Mouse (Mus musculus): ENCODE measurements around the gene Deup1.

Deup1 gene

GRCm38 (mm10) chr9:15627785-15628287, at the start of gene Deup1:
TSS of gene Deup1 (minus strand) at chr9:15627933.
- no peak for DNase-seq (ENCODE audit: low read depth)

GRCm38 (mm10) chr9:15672251-15672650, 44.5 kb upstream of the Deup1 start:
- DNase-seq (ENCODE audit: low read depth) = no peak

GRCm38 (mm10) chr9:15670002-15670527, 42.3 kb upstream of the Deup1 start:
- no peak for DNase-seq (ENCODE audit: low read depth)

- DNase-seq (ENCODE audit: low read depth) = no peak
Observed at GRCm38 (mm10) chr9:15669452-15669851, 41.7 kb upstream of the Deup1 start.

GRCm38 (mm10) chr9:15664606-15665005, 36.9 kb upstream of the Deup1 start:
- DNase-seq (ENCODE audit: low read depth) = no peak

GRCm38 (mm10) chr9:15659069-15659468, 31.3 kb upstream of the Deup1 start:
- DNase-seq (ENCODE audit: low read depth) = no peak

- no peak for DNase-seq (ENCODE audit: low read depth)
Observed at GRCm38 (mm10) chr9:15658236-15658785, 30.6 kb upstream of the Deup1 start.

- DNase-seq (ENCODE audit: low read depth) = no peak
Observed at GRCm38 (mm10) chr9:15653036-15653435, 25.3 kb upstream of the Deup1 start.

- no peak for DNase-seq (ENCODE audit: low read depth)
Observed at GRCm38 (mm10) chr9:15649977-15650376, 22.2 kb upstream of the Deup1 start.

- no peak for DNase-seq (ENCODE audit: low read depth)
Observed at GRCm38 (mm10) chr9:15627384-15627783, 349 bp downstream of the Deup1 start.

- DNase-seq (ENCODE audit: low read depth) = no peak
Observed at GRCm38 (mm10) chr9:15624739-15625138, 3.0 kb downstream of the Deup1 start.

GRCm38 (mm10) chr9:15619767-15620166, 8.0 kb downstream of the Deup1 start:
- DNase-seq (ENCODE audit: low read depth) = no peak

- DNase-seq (ENCODE audit: low read depth) = no peak
Observed at GRCm38 (mm10) chr9:15619020-15619590, 8.6 kb downstream of the Deup1 start.

- no peak for DNase-seq (ENCODE audit: low read depth)
Observed at GRCm38 (mm10) chr9:15617061-15617460, 10.7 kb downstream of the Deup1 start.

GRCm38 (mm10) chr9:15616471-15616870, 11.3 kb downstream of the Deup1 start:
- DNase-seq (ENCODE audit: low read depth) = no peak

- DNase-seq (ENCODE audit: low read depth) = no peak
Observed at GRCm38 (mm10) chr9:15609280-15609930, 18.3 kb downstream of the Deup1 start.

GRCm38 (mm10) chr9:15607601-15608000, 20.1 kb downstream of the Deup1 start:
- DNase-seq (ENCODE audit: low read depth) = no peak

GRCm38 (mm10) chr9:15603156-15603555, 24.6 kb downstream of the Deup1 start:
- no peak for DNase-seq (ENCODE audit: low read depth)

- DNase-seq (ENCODE audit: low read depth) = no peak
Observed at GRCm38 (mm10) chr9:15600859-15601540, 26.7 kb downstream of the Deup1 start.

GRCm38 (mm10) chr9:15600156-15600858, 27.4 kb downstream of the Deup1 start:
- no peak for DNase-seq (ENCODE audit: low read depth)

GRCm38 (mm10) chr9:15596598-15596997, 31.1 kb downstream of the Deup1 start:
- DNase-seq (ENCODE audit: low read depth) = no peak

GRCm38 (mm10) chr9:15594148-15594547, 33.6 kb downstream of the Deup1 start:
- no peak for DNase-seq (ENCODE audit: low read depth)

Measured in c-Kit-positive CD71-negative TER-119-negative erythroid progenitor cells, embryonic 14.5 days (primary cell).